Mouse (Mus musculus) testis, postnatal 14 days (tissue): ENCODE data around the gene Cpb2.

Experiments
- DNase-seq: peaks from one replicate; pipeline ENCODE4 v3.0.0; 2021; ENCODE audit warnings: low spot score

Cpb2 gene

GRCm38 (mm10) chr14:75246024-75247000, 4.2 kb downstream of the Cpb2 start:
- DNase-seq, result no peak

GRCm38 (mm10) chr14:75250432-75250831, 8.3 kb downstream of the Cpb2 start:
- no peak for DNase-seq

- DNase-seq, result peak; percentile 12
Observed at GRCm38 (mm10) chr14:75256521-75256920, 14.4 kb downstream of the Cpb2 start.

GRCm38 (mm10) chr14:75269531-75269930, 27.4 kb downstream of the Cpb2 start:
- no peak for DNase-seq

GRCm38 (mm10) chr14:75279716-75280115, 37.6 kb downstream of the Cpb2 start:
- no peak for DNase-seq

- DNase-seq, result no peak
Observed at GRCm38 (mm10) chr14:75280406-75280805, 38.3 kb downstream of the Cpb2 start.

GRCm38 (mm10) chr14:75283609-75284192, 41.6 kb downstream of the Cpb2 start:
- DNase-seq, result peak; percentile 38

- DNase-seq, result peak; percentile 96
Observed at GRCm38 (mm10) chr14:75284193-75284915, 42.3 kb downstream of the Cpb2 start, which contains the start of gene Zc3h13. TSS of gene Zc3h13 (plus strand) at chr14:75284373.

- no peak for DNase-seq
Observed at GRCm38 (mm10) chr14:75301081-75301480, 59.0 kb downstream of the Cpb2 start.

- no peak for DNase-seq
Observed at GRCm38 (mm10) chr14:75303807-75304206, 61.7 kb downstream of the Cpb2 start.

- no peak for DNase-seq
Observed at GRCm38 (mm10) chr14:75307855-75308254, 65.8 kb downstream of the Cpb2 start.

- no peak for DNase-seq
Observed at GRCm38 (mm10) chr14:75309336-75309992, 67.4 kb downstream of the Cpb2 start.

GRCm38 (mm10) chr14:75314484-75314883, 72.4 kb downstream of the Cpb2 start:
- no peak for DNase-seq

- no peak for DNase-seq
Observed at GRCm38 (mm10) chr14:75318736-75319135, 76.6 kb downstream of the Cpb2 start.

GRCm38 (mm10) chr14:75320269-75320668, 78.2 kb downstream of the Cpb2 start:
- no peak for DNase-seq

GRCm38 (mm10) chr14:75323354-75323753, 81.3 kb downstream of the Cpb2 start:
- DNase-seq, result no peak

- DNase-seq, result no peak
Observed at GRCm38 (mm10) chr14:75328062-75328461, 86.0 kb downstream of the Cpb2 start.

- no peak for DNase-seq
Observed at GRCm38 (mm10) chr14:75330621-75331020, 88.5 kb downstream of the Cpb2 start.
